Mouse (Mus musculus) testis, adult 2 months (tissue): ENCODE measurements around the gene Bcl2l2. TPM values are rescaled to one million over a fixed set of nuclear protein-coding genes. Genes with fewer than 3 reads are reported as not detected.

Source experiments
- H3K27ac ChIP-seq: fragments of 200-500 bp; 2 replicates; pipeline ENCODE4 v1.5.1; 2012; ENCODE audit warnings: low read depth, low read length; ENCODE audit not compliant: control insufficient read depth, insufficient read depth
- H3K27me3 ChIP-seq: fragments of 200-500 bp; 2 replicates; pipeline ENCODE4 v1.6.1; 2012; ENCODE audit warnings: mild to moderate bottlenecking, low read length, moderate library complexity; ENCODE audit not compliant: control insufficient read depth, insufficient read depth
- H3K36me3 ChIP-seq: fragments of 200-500 bp; 2 replicates; pipeline ENCODE4 v1.6.1; 2012; ENCODE audit warnings: mild to moderate bottlenecking, low read length; ENCODE audit not compliant: control insufficient read depth, insufficient read depth
- H3K4me1 ChIP-seq: fragments of 200-500 bp; 2 replicates; pipeline ENCODE4 v1.6.1; 2012; ENCODE audit warnings: low read length; ENCODE audit not compliant: control insufficient read depth, insufficient read depth
- H3K4me3 ChIP-seq: fragments of 200-500 bp; 2 replicates; pipeline ENCODE4 v1.5.1; 2012; ENCODE audit warnings: low read depth, mild to moderate bottlenecking, low read length, moderate library complexity, mixed read lengths; ENCODE audit not compliant: control insufficient read depth
- CTCF ChIP-seq: fragments of 200-500 bp; IDR thresholded peaks from 2 replicates; pipeline ENCODE4 v1.5.1; 2012; ENCODE audit warnings: low read depth, mild to moderate bottlenecking, inconsistent platforms, low read length, moderate library complexity; ENCODE audit not compliant: control insufficient read depth, insufficient read depth, insufficient replicate concordance
- POLR2A ChIP-seq: fragments of 200-500 bp; IDR thresholded peaks from 2 replicates; pipeline ENCODE4 v1.6.1; 2012; ENCODE audit warnings: low read depth, mild to moderate bottlenecking, inconsistent platforms, low read length, moderate library complexity; ENCODE audit not compliant: control insufficient read depth
- polyA plus RNA-seq: library from polyadenylated mRNA; depleted of rRNA; stranded (reverse); fragments of >200 nt; gene quantifications from 2 replicates; pipeline ENCODE4 v1.2.3, GENCODE M21; 2012

Bcl2l2 gene
- polyA plus RNA-seq, 1 experiment = 31.2 TPM

DNA sequence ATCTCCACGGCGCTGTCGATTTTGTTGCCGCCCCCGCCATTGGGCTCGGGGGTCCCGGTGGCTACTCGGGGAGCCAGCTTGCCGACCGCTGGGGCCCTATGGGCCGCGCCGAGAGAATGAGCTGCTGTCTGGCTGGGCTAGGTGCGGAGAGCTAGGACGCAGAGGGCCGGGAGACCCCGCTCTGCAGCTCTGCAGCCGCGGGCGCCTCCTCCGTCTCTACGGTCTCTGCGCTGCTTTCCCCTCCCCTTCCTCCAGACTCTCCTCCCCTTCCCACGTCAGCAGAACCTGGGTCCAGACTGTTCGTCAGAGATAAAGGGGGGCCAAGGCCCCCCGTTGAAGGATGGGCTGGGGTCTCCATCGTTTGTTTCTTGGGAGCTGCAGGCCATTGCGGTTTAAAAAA, 29.7 kb downstream of the Bcl2l2 start, which contains the start of gene Slc22a17:
Gene Slc22a17, minus strand, starts transcription at position 247 of the 400 bp plus-strand sequence.
- Histone ChIP-seq H3K27ac (no peak within 1 kb of the TSS), H3K4me3 (peak within 1 kb of the TSS; percentile 64), H3K36me3 (no peaks in the 10 kb centered on the region), H3K4me1 (peaks cover 3% of the 10 kb centered on the region), H3K27me3 (no peaks in the 10 kb centered on the region)
- TF ChIP-seq POLR2A = peak; percentile 54; the same call in 1 of the 2 replicates
- no peak for TF ChIP-seq CTCF

DNA sequence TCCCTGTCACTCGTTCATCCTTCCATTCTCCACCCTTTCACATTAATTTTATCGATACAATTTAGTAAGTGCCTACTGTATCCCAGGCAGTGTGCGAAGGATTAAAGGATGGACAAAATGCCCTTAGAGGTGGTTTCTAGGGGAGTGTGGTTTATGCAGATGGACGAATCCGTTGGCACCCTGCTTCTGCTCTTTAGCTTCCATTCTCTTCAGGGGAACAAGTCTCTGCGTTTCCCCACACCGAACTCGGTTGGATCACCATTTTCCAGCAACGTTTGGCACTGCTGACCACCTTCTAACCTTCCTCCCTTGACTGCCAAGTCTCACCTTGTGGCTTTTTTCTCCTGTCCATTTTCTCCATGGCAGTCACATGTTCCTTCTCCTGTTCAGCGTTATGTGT, 30.2 kb downstream of the Bcl2l2 start:
- Histone ChIP-seq H3K4me1 (peaks cover 3% of the 10 kb centered on the region), H3K27me3 (no peaks in the 10 kb centered on the region), H3K4me3 (peak overlapping the region; percentile 64), H3K27ac (no peak overlapping the region), H3K36me3 (no peaks in the 10 kb centered on the region)
- TF ChIP-seq POLR2A (no peak), CTCF (no peak)

GRCm38 (mm10) chr14:54920076-54920685, 37.0 kb downstream of the Bcl2l2 start:
- H3K4me3 ChIP-seq = no peak overlapping the region
- H3K27ac ChIP-seq = no peak overlapping the region
- TF ChIP-seq CTCF = no peak
- TF ChIP-seq POLR2A = no peak
- H3K36me3 ChIP-seq = no peaks in the 10 kb centered on the region
- no peaks in the 10 kb centered on the region for H3K27me3 ChIP-seq
- no peaks in the 10 kb centered on the region for H3K4me1 ChIP-seq

GRCm38 (mm10) chr14:54924641-54925348, 41.6 kb downstream of the Bcl2l2 start:
- Histone ChIP-seq H3K4me1 (peaks cover 14% of the 10 kb centered on the region), H3K4me3 (no peak overlapping the region), H3K36me3 (no peaks in the 10 kb centered on the region), H3K27ac (no peak overlapping the region; the same call in 1 of the 2 replicates), H3K27me3 (no peaks in the 10 kb centered on the region)
- TF ChIP-seq POLR2A (no peak), CTCF (no peak)

DNA sequence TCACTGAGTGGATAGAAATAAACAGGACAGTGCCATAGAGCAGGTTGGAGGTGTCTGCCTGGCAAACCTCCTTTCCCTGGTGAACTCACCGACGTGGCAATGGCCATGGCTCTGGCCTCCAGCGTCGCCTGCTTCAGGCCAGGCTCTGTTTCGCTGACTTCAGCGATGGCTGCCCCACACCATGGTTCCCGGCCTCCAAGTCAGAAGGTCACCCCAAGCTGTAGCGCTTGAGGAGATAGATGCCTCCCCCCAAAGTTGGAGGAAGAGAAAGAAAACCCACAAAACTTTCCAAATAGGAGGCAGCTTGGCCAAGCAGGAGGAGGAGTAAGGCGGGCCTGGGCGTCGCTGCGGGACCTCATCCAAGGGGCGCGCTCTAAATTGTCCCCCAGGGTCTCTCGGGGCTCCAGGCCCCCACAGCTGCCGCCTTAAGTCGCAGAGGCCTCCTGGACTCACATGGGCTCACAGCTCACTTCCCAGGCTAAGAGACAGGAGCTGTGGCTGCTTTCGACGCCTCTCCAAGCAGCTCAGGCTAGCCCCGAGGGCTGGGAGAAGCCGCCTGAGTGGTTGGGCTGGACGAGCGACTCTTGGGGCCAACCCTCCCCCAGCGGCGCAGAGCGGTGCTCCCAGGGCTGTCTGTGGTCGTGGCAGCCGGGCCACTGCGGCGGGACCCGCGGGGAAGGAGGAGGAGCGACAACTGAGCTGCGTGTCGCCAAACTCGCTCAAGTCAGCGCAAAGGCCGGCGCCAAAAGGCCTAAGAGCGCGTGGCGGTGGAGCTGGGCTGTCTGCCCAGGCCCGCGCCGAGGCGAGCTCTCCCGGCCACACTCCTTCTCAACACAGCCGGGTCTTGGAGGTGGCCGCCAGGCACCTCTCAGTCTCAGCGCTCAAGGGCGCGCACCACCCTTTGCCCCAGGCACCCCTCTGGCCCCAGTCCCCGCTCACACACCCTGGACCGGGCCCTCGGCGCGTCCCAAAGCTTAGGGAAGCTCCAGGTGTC, 42.5 kb downstream of the Bcl2l2 start, which contains the start of gene Efs:
Gene Efs, minus strand, starts transcription at position 778 of the 994 bp plus-strand sequence.
- H3K36me3 ChIP-seq = no peaks in the 10 kb centered on the region
- H3K27me3 ChIP-seq = no peaks in the 10 kb centered on the region
- H3K27ac ChIP-seq = peak within 1 kb of the TSS; percentile 27
- peaks cover 14% of the 10 kb centered on the region for H3K4me1 ChIP-seq
- peak within 1 kb of the TSS; percentile 75 for H3K4me3 ChIP-seq
- no peak for TF ChIP-seq POLR2A
- no peak for TF ChIP-seq CTCF

- TF ChIP-seq CTCF = no peak
- no peak for TF ChIP-seq POLR2A
- no peaks in the 10 kb centered on the region for H3K36me3 ChIP-seq
- H3K27ac ChIP-seq = peak overlapping the region; percentile 27; the same call in 1 of the 2 replicates
- H3K27me3 ChIP-seq = no peaks in the 10 kb centered on the region
- peak overlapping the region; percentile 75 for H3K4me3 ChIP-seq
- peaks cover 14% of the 10 kb centered on the region for H3K4me1 ChIP-seq
Observed at GRCm38 (mm10) chr14:54926401-54927158, 43.4 kb downstream of the Bcl2l2 start.

GRCm38 (mm10) chr14:54927296-54927695, 44.1 kb downstream of the Bcl2l2 start:
- Histone ChIP-seq H3K36me3 (no peaks in the 10 kb centered on the region), H3K4me1 (peaks cover 14% of the 10 kb centered on the region), H3K27me3 (no peaks in the 10 kb centered on the region), H3K4me3 (no peak overlapping the region), H3K27ac (no peak overlapping the region)
- no peak for TF ChIP-seq CTCF
- TF ChIP-seq POLR2A = no peak
